Mouse (Mus musculus) R1 (cell line): ENCODE measurements around the gene Ufd1.

ENCODE experiments used
- DNase-seq: peaks from one replicate; pipeline ENCODE4 v3.0.0-alpha.2; 2018; ENCODE audit warnings: low read depth, low spot score

The Ufd1 gene

GRCm38 (mm10) chr16:18811468-18812384 is at the start of gene Ufd1, which contains the start of gene Cdc45:
Gene Ufd1 (plus strand): TSS chr16:18811779.
Gene Cdc45 (minus strand): TSS chr16:18811987.
- peak; percentile 99 for DNase-seq

GRCm38 (mm10) chr16:18762960-18763359 is 48.6 kb upstream of the Ufd1 start:
- DNase-seq = no peak

GRCm38 (mm10) chr16:18766390-18766789 is 45.2 kb upstream of the Ufd1 start:
- no peak for DNase-seq

- DNase-seq = peak; percentile 84
Observed at GRCm38 (mm10) chr16:18769501-18769900, 42.1 kb upstream of the Ufd1 start.

- no peak for DNase-seq
Observed at GRCm38 (mm10) chr16:18773936-18774335, 37.6 kb upstream of the Ufd1 start.

GRCm38 (mm10) chr16:18775621-18776555 is 35.7 kb upstream of the Ufd1 start:
- peak; percentile 63 for DNase-seq

GRCm38 (mm10) chr16:18776556-18777100 is 35.0 kb upstream of the Ufd1 start, which contains the start of gene Cldn5:
Gene Cldn5 (plus strand): TSS chr16:18776847.
- DNase-seq = peak; percentile 94

- no peak for DNase-seq
Observed at GRCm38 (mm10) chr16:18777101-18778080, 34.2 kb upstream of the Ufd1 start.

GRCm38 (mm10) chr16:18778461-18778860 is 33.1 kb upstream of the Ufd1 start:
- DNase-seq = no peak

- DNase-seq = no peak
Observed at GRCm38 (mm10) chr16:18781810-18782209, 29.8 kb upstream of the Ufd1 start.

- no peak for DNase-seq
Observed at GRCm38 (mm10) chr16:18785025-18785424, 26.6 kb upstream of the Ufd1 start.

- peak; percentile 47 for DNase-seq
Observed at GRCm38 (mm10) chr16:18785485-18785884, 26.1 kb upstream of the Ufd1 start.

GRCm38 (mm10) chr16:18786652-18787051 is 24.9 kb upstream of the Ufd1 start:
- no peak for DNase-seq

GRCm38 (mm10) chr16:18788627-18789406 is 22.8 kb upstream of the Ufd1 start:
- no peak for DNase-seq

- no peak for DNase-seq
Observed at GRCm38 (mm10) chr16:18795223-18795899, 16.2 kb upstream of the Ufd1 start.

GRCm38 (mm10) chr16:18796645-18797044 is 14.9 kb upstream of the Ufd1 start:
- no peak for DNase-seq

GRCm38 (mm10) chr16:18798151-18798550 is 13.4 kb upstream of the Ufd1 start:
- no peak for DNase-seq

- DNase-seq = peak; percentile 38
Observed at GRCm38 (mm10) chr16:18798841-18799240, 12.7 kb upstream of the Ufd1 start.

GRCm38 (mm10) chr16:18805746-18806145 is 5.8 kb upstream of the Ufd1 start:
- DNase-seq = no peak
